Mouse (Mus musculus): ENCODE measurements around the gene Nxf1. TPM values are rescaled to one million over a fixed set of nuclear protein-coding genes. Genes with fewer than 3 reads are reported as not detected.

Nxf1 gene
- 61.6 and 71.3 TPM in 2 replicates for polyA plus RNA-seq (2012; rRNA removed)

GRCm38 (mm10) chr19:8756635-8757387, at the start of gene Nxf1:
TSS of gene Nxf1 (plus strand) at chr19:8757073.

GRCm38 (mm10) chr19:8722907-8723573, 33.8 kb upstream of the Nxf1 start, which contains the start of gene Slc3a2:
TSS of gene Slc3a2 (minus strand) at chr19:8723369.

DNA sequence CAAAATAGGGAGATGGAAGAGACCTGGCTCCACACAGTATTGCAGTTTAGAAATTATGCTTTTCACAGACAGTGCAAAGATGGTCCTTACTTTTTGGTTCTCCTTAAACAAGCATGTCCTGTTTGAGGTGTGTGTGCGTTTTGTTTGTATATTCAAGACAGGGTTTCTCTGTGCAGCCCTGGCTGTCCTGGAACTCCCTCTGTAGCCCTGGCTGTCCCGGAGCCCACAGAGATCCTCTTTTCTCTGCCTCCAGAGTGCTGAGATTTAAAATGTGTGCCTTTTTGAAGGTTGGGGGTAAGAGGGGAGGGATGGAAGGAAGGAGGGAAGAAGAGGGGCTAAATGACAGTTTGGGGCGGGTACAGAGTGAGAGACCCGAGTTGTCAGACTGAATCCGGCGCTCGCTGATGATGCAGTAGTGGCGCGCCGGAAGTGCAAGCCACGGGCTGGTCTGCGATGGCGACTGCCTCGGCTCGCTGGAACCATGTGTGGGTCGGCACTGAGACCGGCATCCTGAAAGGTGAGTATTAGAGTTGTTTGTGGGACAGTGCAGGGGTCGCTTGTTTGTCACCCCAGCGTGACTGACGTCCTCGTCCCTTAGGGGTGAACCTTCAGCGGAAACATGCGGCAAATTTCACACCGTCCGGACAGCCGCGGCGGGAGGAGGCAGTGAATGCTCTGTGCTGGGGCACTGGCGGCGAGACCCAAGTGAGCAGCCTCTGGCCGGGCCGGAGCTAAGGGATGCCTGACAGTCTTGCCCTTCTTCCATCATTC, 21.3 kb upstream of the Nxf1 start, which contains the start of gene Wdr74:
Wdr74 (plus strand) TSS at position 439 of the 771 bp plus-strand sequence.

DNA sequence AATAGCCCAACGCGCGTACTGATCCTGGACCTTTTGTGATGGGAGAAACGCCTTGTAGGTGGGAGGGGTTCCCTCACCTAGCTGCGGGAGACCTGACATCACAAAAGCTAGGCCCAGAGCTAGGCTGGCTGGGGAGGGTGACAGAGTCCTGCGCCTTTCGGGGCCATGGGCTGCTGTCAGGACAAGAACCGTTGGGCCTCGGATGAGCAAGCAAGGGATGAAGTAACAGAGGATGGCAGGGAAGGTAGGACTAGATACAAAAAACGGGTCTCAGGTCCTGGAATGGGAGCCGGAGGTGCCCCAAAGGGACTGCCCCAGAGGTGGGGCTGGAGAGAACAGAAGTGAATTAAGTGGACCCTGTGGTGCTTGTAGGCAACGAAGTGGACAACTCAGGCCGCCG, 16.3 kb upstream of the Nxf1 start, which contains the start of gene 1700092M07Rik:
1700092M07Rik (plus strand) TSS at position 116 of the 400 bp plus-strand sequence.

DNA sequence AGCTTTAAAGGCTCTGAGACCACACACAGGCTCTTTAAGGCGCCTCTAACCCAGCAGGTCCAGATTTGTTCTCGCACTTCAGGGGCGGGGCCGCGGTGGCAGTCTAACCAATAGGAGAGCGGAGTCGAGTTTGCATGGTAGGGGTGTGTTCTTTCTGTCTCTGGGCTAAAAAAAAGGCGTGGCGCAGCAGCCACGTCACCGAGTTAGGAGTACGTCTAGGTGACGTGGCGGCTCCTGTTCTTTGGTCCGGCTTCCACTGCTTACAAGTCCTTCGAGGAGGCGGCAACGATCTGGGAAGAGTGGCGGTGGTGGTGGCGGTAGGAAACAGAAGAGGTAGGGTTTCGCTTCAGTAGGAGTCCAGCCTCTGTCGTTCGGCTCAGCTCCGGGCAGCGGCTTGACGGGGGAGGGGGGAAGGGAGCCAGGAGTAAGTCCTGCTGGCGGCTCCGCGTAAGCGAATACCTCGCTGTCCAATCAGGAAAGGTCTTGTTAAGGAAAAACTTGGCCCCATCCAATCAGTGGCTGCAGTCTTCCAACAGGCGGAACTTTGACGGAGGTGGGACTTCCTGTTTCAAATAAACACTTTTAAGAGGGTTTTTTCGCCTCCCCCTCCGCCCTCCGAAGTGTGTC, 15.5 kb upstream of the Nxf1 start, which contains the start of gene Stx5a:
Stx5a (plus strand) TSS at position 171 of the 627 bp plus-strand sequence.

DNA sequence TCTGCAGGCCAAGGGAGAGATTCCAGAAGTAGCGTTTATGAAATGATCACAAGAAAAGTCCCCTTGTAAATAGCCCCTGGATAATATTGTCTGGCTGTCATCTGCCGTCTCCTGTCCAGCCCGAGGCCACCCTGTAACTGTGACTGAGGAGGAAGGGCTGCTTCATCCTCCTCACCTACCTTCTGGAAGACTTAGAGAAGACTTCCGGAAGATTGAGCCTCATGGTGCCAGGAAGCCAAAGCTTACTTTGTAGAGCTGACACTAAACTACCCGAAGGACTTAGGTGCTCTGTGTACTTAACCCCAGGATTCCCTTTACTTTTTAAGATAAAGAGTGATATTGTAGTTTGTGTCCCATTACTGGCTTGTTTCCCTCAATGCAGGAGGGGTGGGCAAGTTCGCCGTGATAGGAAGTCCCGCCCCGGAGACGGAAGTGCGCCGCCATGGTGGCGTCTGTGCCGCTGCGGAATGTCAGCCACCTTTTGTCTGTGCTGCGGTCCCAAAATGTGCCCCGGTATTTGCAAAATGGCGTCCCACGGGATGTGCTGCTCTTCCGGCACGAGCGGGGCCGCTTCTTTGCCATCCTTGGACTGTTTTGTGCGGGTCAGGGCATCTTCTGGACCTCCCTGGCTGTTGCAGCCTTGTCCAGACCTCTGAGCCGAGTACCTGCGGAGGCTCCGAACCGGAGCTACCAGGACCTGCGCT, 13.8 kb downstream of the Nxf1 start, which contains the start of gene Tmem223:
Tmem223 (plus strand) TSS at position 430 of the 704 bp plus-strand sequence.

GRCm38 (mm10) chr19:8774086-8774835, 17.4 kb downstream of the Nxf1 start, which contains the start of gene Tmem179b:
TSS of gene Tmem179b (minus strand) at chr19:8774467.

GRCm38 (mm10) chr19:8786008-8786781, 29.3 kb downstream of the Nxf1 start, which contains the start of gene Taf6l:
TSS of gene Taf6l (minus strand) at chr19:8786417.

DNA sequence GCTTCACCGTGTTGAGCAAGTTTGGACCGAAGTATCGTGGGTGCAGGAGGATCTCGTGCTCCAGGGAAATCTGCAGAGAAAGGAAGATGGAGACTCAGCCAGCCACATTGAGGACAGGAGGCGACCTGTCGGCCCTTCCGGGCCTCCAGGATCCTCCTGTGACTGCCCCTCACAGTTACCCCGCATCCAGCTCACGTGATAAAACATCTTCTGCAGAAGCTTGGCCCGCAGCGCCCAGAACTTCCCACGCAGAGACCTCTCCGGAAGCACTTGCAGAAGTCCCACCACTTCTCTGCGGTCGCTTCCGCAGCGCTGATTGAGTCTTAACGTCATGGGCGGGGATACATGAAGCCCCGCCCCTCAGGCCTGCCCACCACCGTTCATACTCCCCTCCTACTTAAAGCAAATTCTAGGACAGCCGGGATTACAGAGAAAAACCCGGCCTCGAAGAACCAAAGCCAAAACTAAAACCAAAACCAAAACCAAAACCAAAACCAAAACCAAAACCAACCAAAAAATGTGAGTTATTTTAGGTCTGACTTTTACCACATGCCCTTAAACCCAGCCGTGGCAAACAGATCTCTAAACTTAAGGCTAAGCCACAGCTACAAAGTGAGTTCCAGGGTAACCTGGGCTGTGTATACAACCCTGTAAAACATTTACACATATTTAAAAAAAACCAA, 41.5 kb downstream of the Nxf1 start, which contains the start of gene Polr2g:
Polr2g (minus strand) TSS at position 314 of the 683 bp plus-strand sequence.

DNA sequence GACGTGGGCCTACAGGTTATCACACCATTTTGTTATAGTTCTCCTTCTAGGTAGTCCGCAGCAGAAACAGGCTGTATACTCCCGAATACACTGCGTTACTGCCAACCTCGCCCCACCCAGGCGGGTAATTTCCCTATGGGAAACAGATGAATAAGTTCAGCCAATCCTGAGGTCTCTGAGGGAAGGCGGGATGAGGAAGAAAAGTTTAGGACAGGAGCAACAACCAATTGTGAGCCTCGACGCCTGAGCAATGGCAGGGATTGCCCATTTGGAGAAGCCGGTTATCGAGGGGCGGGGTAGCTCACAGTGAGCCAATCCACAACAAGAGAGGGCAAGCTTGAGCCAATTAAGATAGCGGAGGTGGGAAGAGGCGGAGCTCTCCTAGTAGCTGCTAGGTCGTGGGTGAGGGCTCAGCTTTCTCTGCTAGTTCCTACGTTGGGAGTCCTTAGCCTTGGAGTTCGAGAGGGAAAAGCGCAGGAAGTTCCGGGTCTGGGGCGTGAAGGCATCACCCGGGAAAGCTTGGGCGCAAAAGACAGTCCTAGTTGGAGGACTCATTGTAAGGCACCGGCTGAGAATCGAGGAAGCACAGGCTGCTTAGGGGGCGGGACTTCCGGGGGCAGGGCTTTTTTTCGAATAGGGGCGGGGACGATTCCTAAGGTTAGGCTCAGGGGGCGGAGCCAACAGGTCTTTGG, 45.4 kb downstream of the Nxf1 start, which contains the start of gene Zbtb3:
Zbtb3 (plus strand) TSS at position 426 of the 692 bp plus-strand sequence.

DNA sequence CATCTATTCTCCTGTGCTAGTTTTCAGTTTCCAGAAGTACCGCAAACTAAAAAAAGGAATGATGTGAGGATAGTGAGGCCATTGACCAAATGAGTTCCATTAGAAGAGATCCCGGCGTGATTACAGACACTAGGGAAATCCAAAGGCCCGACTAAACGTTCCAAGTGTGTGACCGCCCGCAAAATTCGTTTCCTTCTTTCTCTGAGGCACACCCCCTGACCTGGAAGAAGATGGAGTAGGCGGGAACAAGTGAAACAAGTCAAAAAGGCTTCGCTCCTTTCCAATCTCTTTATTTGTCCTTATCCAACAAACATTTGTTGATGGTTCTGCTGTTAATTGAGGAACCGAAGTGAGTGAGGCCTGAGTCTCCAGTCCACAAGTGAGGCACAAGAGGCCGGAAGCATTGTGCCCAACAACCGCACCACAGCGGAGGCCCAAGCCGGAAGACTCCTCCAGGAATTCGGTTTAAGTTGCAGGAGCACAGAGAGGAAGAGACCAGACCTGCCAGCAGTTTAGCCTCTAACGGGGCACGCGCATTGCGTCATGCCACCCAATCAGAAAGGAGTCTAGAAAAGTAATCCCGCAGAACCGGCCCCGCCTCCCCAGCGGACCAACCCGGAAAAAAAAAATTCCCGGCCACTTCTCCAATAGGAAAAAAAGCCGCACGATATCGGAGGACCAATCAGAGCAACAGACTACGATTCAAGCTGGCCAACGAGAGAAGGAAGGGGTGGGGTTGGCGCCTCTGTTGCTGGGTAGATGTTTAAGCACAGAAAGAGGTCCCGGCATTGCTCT, 62.1 kb downstream of the Nxf1 start, which contains the start of gene Ttc9c:
Ttc9c (minus strand) TSS at position 533 of the 795 bp plus-strand sequence.

DNA sequence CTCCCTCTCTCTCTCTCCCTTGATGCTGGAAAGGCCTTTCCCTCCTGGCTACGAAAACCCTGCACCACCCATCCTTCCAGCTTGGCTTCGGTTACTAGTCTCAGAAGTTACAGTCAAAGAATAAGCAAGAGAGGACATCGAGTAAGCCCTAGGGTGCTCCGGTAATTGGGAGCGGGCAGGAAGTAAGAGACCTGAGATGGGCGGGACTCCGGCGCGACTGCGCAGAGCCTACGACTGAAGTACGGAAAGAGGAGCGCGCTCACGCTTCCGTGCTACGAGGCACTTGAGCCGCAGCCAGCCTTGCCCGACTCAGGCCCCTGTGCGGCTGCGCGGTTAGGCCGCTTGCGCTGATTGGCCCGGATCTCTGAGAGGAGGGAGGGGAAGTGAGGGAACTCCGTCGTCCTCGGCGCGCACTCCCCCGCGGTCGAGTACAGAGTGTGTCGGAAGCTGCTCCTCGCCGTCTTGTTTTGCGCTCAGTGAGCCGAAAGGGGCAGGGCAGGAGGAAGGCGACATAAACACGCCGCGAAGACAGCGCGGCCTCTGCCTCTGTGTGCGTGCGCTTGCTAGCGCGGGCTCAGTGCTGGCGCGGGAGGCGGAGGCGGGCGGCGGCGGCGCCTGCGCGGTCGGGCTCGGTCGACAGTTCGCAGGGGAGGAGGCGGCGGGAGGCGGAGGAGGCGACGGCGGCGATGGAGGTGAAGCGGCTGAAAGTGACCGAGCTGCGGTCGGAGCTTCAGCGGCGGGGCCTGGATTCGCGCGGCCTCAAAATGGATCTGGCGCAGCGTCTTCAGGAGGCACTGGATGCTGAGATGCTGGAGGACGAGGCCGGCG, 62.9 kb downstream of the Nxf1 start, which contains the start of gene Hnrnpul2:
Hnrnpul2 (plus strand) TSS at position 415 of the 828 bp plus-strand sequence.

